Mouse (Mus musculus) olfactory bulb, adult 2 months (tissue): ENCODE measurements around the gene Klhl18. TPM values are rescaled to one million over a fixed set of nuclear protein-coding genes. Genes with fewer than 3 reads are reported as not detected.
"Not testable (repeated sequence)": the region's sequence is repeated elsewhere in the genome, so short reads cannot be mapped to it uniquely, and the experiment has no call there.

ENCODE experiments used
- H3K27ac ChIP-seq: fragments of 200-500 bp; 2 replicates; pipeline ENCODE4 v1.5.1; 2012; ENCODE audit warnings: low read depth, low read length; ENCODE audit not compliant: insufficient read depth
- H3K4me1 ChIP-seq: fragments of 200-500 bp; 2 replicates; pipeline ENCODE4 v1.6.1; 2012; ENCODE audit warnings: low read length; ENCODE audit not compliant: control insufficient read depth, insufficient read depth
- H3K4me3 ChIP-seq: fragments of 200-500 bp; 2 replicates; pipeline ENCODE4 v1.5.1; 2012; ENCODE audit warnings: mild to moderate bottlenecking, low read depth, low read length, moderate library complexity; ENCODE audit not compliant: insufficient read depth
- CTCF ChIP-seq: fragments of 200-500 bp; IDR thresholded peaks from 2 replicates; pipeline ENCODE4 v1.5.1; 2012; ENCODE audit warnings: low read depth, mild to moderate bottlenecking, low read length, moderate library complexity; ENCODE audit not compliant: insufficient read depth
- POLR2A ChIP-seq: fragments of 200-500 bp; IDR thresholded peaks from 2 replicates; pipeline ENCODE4 v1.6.1; 2012; ENCODE audit warnings: mild to moderate bottlenecking, low read depth, low read length, moderate library complexity; ENCODE audit not compliant: insufficient read depth
- WGBS: fragments of 180-500 bp; shearing (Covaris S2); methylation state at CpG from one replicate; pipeline ENCODE4 v1.1.7; 2018; 5-methylcytosine and 5-hydroxymethylcytosine counted together
- polyA plus RNA-seq: library from polyadenylated mRNA; stranded (reverse); fragments of >200 nt; gene quantifications from 2 replicates; pipeline ENCODE4 v1.2.4, GENCODE M21; 2012; ENCODE audit warnings: low replicate concordance; ENCODE audit not compliant: missing spikeins, insufficient read depth, insufficient read length

Gene Klhl18
- polyA plus RNA-seq, 1 experiment: not detected

- H3K4me3 ChIP-seq: no peak overlapping the region
- TF ChIP-seq POLR2A: no peak
- TF ChIP-seq CTCF: no peak
- 98% methylated on average over 8 of the region's 8 CpGs for WGBS
- H3K27ac ChIP-seq: no peak overlapping the region
- H3K4me1 ChIP-seq: 0 out of 2 replicates have a peak, but pooled peaks cover 2% of the 10 kb centered on the region
Measured at GRCm38 (mm10) chr9:110379361-110379760, 97.1 kb downstream of the Klhl18 start.

GRCm38 (mm10) chr9:110377655-110378054 lies 98.8 kb downstream of the Klhl18 start:
- H3K4me1 ChIP-seq, H3K4me3 ChIP-seq, H3K27ac ChIP-seq: not testable (repeated sequence)
- 79% methylated on average over 15 of the region's 15 CpGs for WGBS

Other genes with a start within 250 kb of the Klhl18 start
- 129 TPM in 1 of 2 replicates, not detected in the other for gene Cspg5, start 232.9 kb downstream of the Klhl18 start, polyA plus RNA-seq
- not detected in 2 replicates for gene Elp6, start 171.5 kb downstream of the Klhl18 start, polyA plus RNA-seq
- not detected in 2 replicates for gene Scap, start 143.4 kb downstream of the Klhl18 start, polyA plus RNA-seq
- not detected in 2 replicates for gene Ptpn23, start 68.5 kb downstream of the Klhl18 start, polyA plus RNA-seq
- not detected in 2 replicates for gene Ngp, start 56.9 kb downstream of the Klhl18 start, polyA plus RNA-seq
- gene Kif9, start 264 bp upstream of the Klhl18 start, polyA plus RNA-seq: not detected in 2 replicates
- 420 TPM in 1 of 2 replicates, not detected in the other for gene Setd2, start 55.9 kb upstream of the Klhl18 start, polyA plus RNA-seq
- gene Nradd, start 147.8 kb upstream of the Klhl18 start, polyA plus RNA-seq: not detected in 2 replicates
- not detected in 2 replicates for gene Nbeal2, start 177.5 kb upstream of the Klhl18 start, polyA plus RNA-seq
- gene Ccdc12, start 179.8 kb upstream of the Klhl18 start, polyA plus RNA-seq: not detected in 2 replicates